Mouse (Mus musculus) lung, adult 2 months (tissue): Measurements from ENCODE around the gene Gm4871.

Experiments used
- CTCF ChIP-seq: fragments of 200-500 bp; IDR thresholded peaks from 2 replicates; pipeline ENCODE4 v1.5.1; 2011; ENCODE audit warnings: mild to moderate bottlenecking, low read length, control low read depth; ENCODE audit not compliant: insufficient read depth
- POLR2A ChIP-seq: fragments of 200-500 bp; IDR thresholded peaks from 2 replicates; pipeline ENCODE4 v1.6.1; 2011; ENCODE audit warnings: low read depth, mild to moderate bottlenecking, control low read depth, low read length, borderline replicate concordance; ENCODE audit errors: extremely low read depth

DNA sequence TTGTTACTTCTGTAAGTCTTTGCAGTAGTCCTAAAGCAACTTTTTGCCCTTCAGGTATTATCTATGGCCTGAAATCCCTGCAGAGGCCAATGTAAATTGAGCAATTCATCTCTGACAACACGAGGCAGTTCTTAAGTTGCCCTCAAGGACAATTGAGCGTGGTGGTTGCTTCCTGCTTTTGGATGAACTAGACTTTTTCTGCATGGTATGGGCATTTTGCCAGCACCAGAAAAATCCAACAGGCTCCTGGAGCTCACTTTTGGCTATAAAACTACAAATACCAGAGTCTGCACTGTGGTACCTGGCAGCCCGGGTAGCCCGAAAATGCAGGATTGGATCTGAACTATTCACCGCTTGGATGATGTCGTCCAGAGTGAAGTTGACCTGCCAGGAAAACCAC lies 27.0 kb downstream of the Gm4871 start:
- TF ChIP-seq CTCF (no peak), POLR2A (no peak)
